12 mouse cellular contexts compared by ENCODE assay signal in the genomic region with DNA sequence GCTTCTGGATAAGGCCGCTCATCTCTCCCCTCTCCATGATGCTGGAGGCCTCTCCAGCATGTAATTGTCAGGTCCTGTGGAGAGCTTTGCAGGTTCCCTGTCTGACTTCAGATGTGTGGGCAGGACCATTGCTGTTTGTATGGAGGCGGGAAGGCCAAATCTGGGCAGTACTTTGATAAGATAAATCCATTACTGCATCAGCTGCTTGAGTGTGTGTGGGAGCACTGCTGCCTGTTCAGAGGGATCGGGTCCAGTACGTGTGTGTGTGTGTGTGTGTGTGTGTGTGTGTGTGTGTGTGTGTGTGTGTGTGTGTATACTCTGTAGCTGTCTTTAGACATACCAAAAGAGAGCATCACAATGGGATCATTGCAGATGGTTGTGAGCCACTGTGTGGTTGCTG.
"Had no signal": no experiment of that assay in that cellular context is flagged by ENCODE, and none has a peak within 500 bp of the region (broad histone marks: within the 10 kb centered on the region; RNA-seq: fewer than 3 reads in every experiment).

No protein-coding gene starts in this region.

- H3K9me3 ChIP-seq: limb, embryonic 13.5 days; midbrain, embryonic 15.5 days; neural tube, embryonic 12.5 days had no signal

- H3K27me3 ChIP-seq: limb, embryonic 13.5 days; midbrain, embryonic 15.5 days; neural tube, embryonic 12.5 days had no signal

- H3K4me1 ChIP-seq: limb, embryonic 13.5 days; midbrain, embryonic 15.5 days; neural tube, embryonic 12.5 days had no signal

- DNase-seq: kidney, adult 8-10 months; kidney, postnatal 36 days; left cerebral cortex, postnatal 4 days; lung, adult 18-20 months; thymus, postnatal 4 days had no signal

- H3K27ac ChIP-seq: kidney, postnatal 0 days; liver, embryonic 14.5 days; midbrain, embryonic 15.5 days; neural tube, embryonic 12.5 days; stomach, postnatal 0 days had no signal

- H3K4me2 ChIP-seq: limb, embryonic 13.5 days; midbrain, embryonic 11.5 days; midbrain, embryonic 15.5 days; neural tube, embryonic 12.5 days had no signal

- H3K9ac ChIP-seq: limb, embryonic 13.5 days; liver, embryonic 14.5 days; midbrain, embryonic 15.5 days; neural tube, embryonic 12.5 days had no signal

- ATAC-seq: midbrain, embryonic 15.5 days had no signal

- H3K4me3 ChIP-seq: limb, embryonic 13.5 days; midbrain, embryonic 15.5 days; neural tube, embryonic 12.5 days had no signal
